Mouse (Mus musculus) heart, embryonic 12.5 days (tissue): Measurements from ENCODE around the gene Ablim1. TPM values are rescaled to one million over a fixed set of nuclear protein-coding genes. Genes with fewer than 3 reads are reported as not detected.

Experiments
- ATAC-seq: fragments of 200-750 bp; cut with Nextera tagmentation; 2 replicates; pipeline ENCODE4 v1.8.0; 2017; ENCODE audit warnings: moderate TSS enrichment, moderate library complexity; ENCODE audit not compliant: insufficient number of reproducible peaks, low FRiP score
- H3K27ac ChIP-seq: fragments of 300-500 bp; sonication (generic); 2 replicates; pipeline ENCODE4 v1.5.1; 2016; ENCODE audit warnings: mild to moderate bottlenecking, moderate library complexity; ENCODE audit not compliant: poor library complexity, severe bottlenecking
- H3K27me3 ChIP-seq: fragments of 300-500 bp; sonication (generic); replicated peaks from 2 replicates; pipeline ENCODE4 v1.6.1; 2016; ENCODE audit warnings: mild to moderate bottlenecking, moderate library complexity
- H3K36me3 ChIP-seq: fragments of 300-500 bp; sonication (generic); 2 replicates; pipeline ENCODE4 v1.6.1; 2016; ENCODE audit warnings: mild to moderate bottlenecking, moderate library complexity
- H3K4me1 ChIP-seq: fragments of 300-500 bp; sonication (generic); replicated peaks from 2 replicates; pipeline ENCODE4 v1.6.1; 2016; ENCODE audit warnings: mild to moderate bottlenecking
- H3K4me2 ChIP-seq: fragments of 300-500 bp; sonication (generic); 2 replicates; pipeline ENCODE4 v1.6.1; 2016; ENCODE audit warnings: mild to moderate bottlenecking, moderate library complexity
- H3K4me3 ChIP-seq: fragments of 300-500 bp; sonication (generic); 2 replicates; pipeline ENCODE4 v1.5.1; 2016; ENCODE audit warnings: mild to moderate bottlenecking
- H3K9ac ChIP-seq: fragments of 300-500 bp; sonication (generic); 2 replicates; pipeline ENCODE4 v1.6.1; 2016; ENCODE audit warnings: mild to moderate bottlenecking, moderate library complexity
- H3K9me3 ChIP-seq: fragments of 300-500 bp; sonication (generic); replicated peaks from 2 replicates; pipeline ENCODE4 v1.6.1; 2016; ENCODE audit warnings: mild to moderate bottlenecking, moderate library complexity
- WGBS: fragments of 180-500 bp; shearing (Covaris S2); methylation state at CpG from one replicate; pipeline ENCODE4 v1.1.7; 2016; 5-methylcytosine and 5-hydroxymethylcytosine counted together
- polyA plus RNA-seq: library from polyadenylated mRNA; unstranded; fragments of >200 nt; fragmentation: Nextera tagmentation; extraction: Ambion mirVana; gene quantifications from 2 replicates; pipeline ENCODE4 v1.2.1, GENCODE M21; 2016

The Ablim1 gene
- polyA plus RNA-seq, 1 experiment from 2014 or later, result 53.5 TPM

- peak overlapping the region; percentile 64; the same call in 1 of the 2 replicates for H3K27ac ChIP-seq
Observed at GRCm38 (mm10) chr19:57152357-57152756, 162.4 kb downstream of the Ablim1 start.

GRCm38 (mm10) chr19:57151504-57151903 is 163.2 kb downstream of the Ablim1 start:
- Histone ChIP-seq H3K9me3 (no peaks in the 10 kb centered on the region), H3K4me1 (peaks cover 64% of the 10 kb centered on the region), H3K36me3 (peaks cover 15% of the 10 kb centered on the region), H3K4me2 (no peak overlapping the region), H3K9ac (no peak overlapping the region), H3K4me3 (no peak overlapping the region), H3K27ac (no peak overlapping the region), H3K27me3 (no peaks in the 10 kb centered on the region)
- ATAC-seq, result no peak
- WGBS, result 82% methylated on average over 9 of the region's 9 CpGs

More at GRCm38 (mm10) chr19:57152357-57152756, 162.4 kb downstream of the Ablim1 start:
- H3K27me3 ChIP-seq, result no peaks in the 10 kb centered on the region
- H3K36me3 ChIP-seq, result peaks cover 15% of the 10 kb centered on the region
- 57% methylated on average over 9 of the region's 9 CpGs for WGBS
- no peak overlapping the region for H3K4me2 ChIP-seq
- no peaks in the 10 kb centered on the region for H3K9me3 ChIP-seq
- H3K4me1 ChIP-seq, result peaks cover 58% of the 10 kb centered on the region
- no peak overlapping the region for H3K9ac ChIP-seq
- no peak overlapping the region for H3K4me3 ChIP-seq
- ATAC-seq, result no peak

GRCm38 (mm10) chr19:57150275-57150674 is 164.4 kb downstream of the Ablim1 start:
- no peaks in the 10 kb centered on the region for H3K27me3 ChIP-seq
- ATAC-seq, result no peak
- no peak overlapping the region for H3K4me2 ChIP-seq
- H3K4me1 ChIP-seq, result peaks cover 57% of the 10 kb centered on the region
- no peak overlapping the region for H3K9ac ChIP-seq
- 33% methylated on average over 1 of the region's 1 CpGs for WGBS
- H3K36me3 ChIP-seq, result peaks cover 23% of the 10 kb centered on the region
- H3K9me3 ChIP-seq, result no peaks in the 10 kb centered on the region
- H3K27ac ChIP-seq, result no peak overlapping the region
- no peak overlapping the region for H3K4me3 ChIP-seq

GRCm38 (mm10) chr19:57147746-57148145 is 167.0 kb downstream of the Ablim1 start:
- Histone ChIP-seq H3K9me3 (no peaks in the 10 kb centered on the region), H3K27ac (peak overlapping the region; percentile 82), H3K4me1 (peaks cover 41% of the 10 kb centered on the region), H3K36me3 (peaks cover 24% of the 10 kb centered on the region), H3K27me3 (no peaks in the 10 kb centered on the region), H3K9ac (peak overlapping the region; percentile 37; the same call in 1 of the 2 replicates), H3K4me3 (no peak overlapping the region), H3K4me2 (peak overlapping the region; percentile 32; the same call in 1 of the 2 replicates)
- 16% methylated on average over 6 of the region's 6 CpGs for WGBS
- no peak for ATAC-seq

- Histone ChIP-seq H3K4me3 (no peak overlapping the region), H3K9me3 (no peaks in the 10 kb centered on the region), H3K4me2 (peak overlapping the region; percentile 32), H3K4me1 (peaks cover 36% of the 10 kb centered on the region), H3K27ac (peak overlapping the region; percentile 82), H3K36me3 (peaks cover 24% of the 10 kb centered on the region), H3K27me3 (no peaks in the 10 kb centered on the region), H3K9ac (no peak overlapping the region)
- ATAC-seq, result peak; percentile 51; the same call in 1 of the 2 replicates
- WGBS, result 19% methylated on average over 6 of the region's 6 CpGs
Observed at GRCm38 (mm10) chr19:57146936-57147335, 167.8 kb downstream of the Ablim1 start.

- Histone ChIP-seq H3K4me2 (no peak overlapping the region), H3K4me3 (no peak overlapping the region), H3K27ac (peak overlapping the region; percentile 43; the same call in 1 of the 2 replicates), H3K27me3 (no peaks in the 10 kb centered on the region), H3K36me3 (peaks cover 12% of the 10 kb centered on the region; the same call in 1 of the 2 replicates), H3K9ac (no peak overlapping the region), H3K4me1 (peaks cover 42% of the 10 kb centered on the region), H3K9me3 (no peaks in the 10 kb centered on the region)
- WGBS, result 61% methylated on average over 3 of the region's 3 CpGs
- no peak for ATAC-seq
Observed at GRCm38 (mm10) chr19:57143646-57144045, 171.1 kb downstream of the Ablim1 start.

GRCm38 (mm10) chr19:57141756-57142461 is 172.8 kb downstream of the Ablim1 start:
- peaks cover 35% of the 10 kb centered on the region for H3K4me1 ChIP-seq
- WGBS, result 70% methylated on average over 10 of the region's 10 CpGs
- H3K27ac ChIP-seq, result no peak overlapping the region

GRCm38 (mm10) chr19:57140874-57141273 is 173.8 kb downstream of the Ablim1 start:
- 79% methylated on average over 1 of the region's 1 CpGs for WGBS
- no peak overlapping the region for H3K27ac ChIP-seq

More at GRCm38 (mm10) chr19:57141756-57142461, 172.8 kb downstream of the Ablim1 start:
- H3K4me2 ChIP-seq, result no peak overlapping the region
- no peaks in the 10 kb centered on the region for H3K9me3 ChIP-seq
- ATAC-seq, result no peak
- H3K4me3 ChIP-seq, result no peak overlapping the region
- H3K36me3 ChIP-seq, result peaks cover 12% of the 10 kb centered on the region; the same call in 1 of the 2 replicates
- H3K27me3 ChIP-seq, result no peaks in the 10 kb centered on the region
- H3K9ac ChIP-seq, result no peak overlapping the region

GRCm38 (mm10) chr19:57140071-57140470 is 174.6 kb downstream of the Ablim1 start:
- Histone ChIP-seq H3K4me1 (peaks cover 26% of the 10 kb centered on the region), H3K27me3 (no peaks in the 10 kb centered on the region), H3K27ac (no peak overlapping the region), H3K4me2 (no peak overlapping the region), H3K36me3 (peaks cover 4% of the 10 kb centered on the region; the same call in 1 of the 2 replicates), H3K9me3 (no peaks in the 10 kb centered on the region), H3K4me3 (no peak overlapping the region), H3K9ac (no peak overlapping the region)
- ATAC-seq, result no peak
- 79% methylated on average over 7 of the region's 7 CpGs for WGBS

More at GRCm38 (mm10) chr19:57140874-57141273, 173.8 kb downstream of the Ablim1 start:
- H3K4me1 ChIP-seq, result peaks cover 25% of the 10 kb centered on the region
- H3K4me3 ChIP-seq, result no peak overlapping the region
- peaks cover 9% of the 10 kb centered on the region; the same call in 1 of the 2 replicates for H3K36me3 ChIP-seq
- no peaks in the 10 kb centered on the region for H3K27me3 ChIP-seq
- H3K9me3 ChIP-seq, result no peaks in the 10 kb centered on the region
- ATAC-seq, result no peak
- no peak overlapping the region for H3K9ac ChIP-seq
- no peak overlapping the region for H3K4me2 ChIP-seq

GRCm38 (mm10) chr19:57138909-57139617 is 175.7 kb downstream of the Ablim1 start:
- Histone ChIP-seq H3K4me2 (no peak overlapping the region), H3K9ac (no peak overlapping the region), H3K4me3 (no peak overlapping the region), H3K27me3 (no peaks in the 10 kb centered on the region), H3K36me3 (no peaks in the 10 kb centered on the region), H3K4me1 (peaks cover 29% of the 10 kb centered on the region), H3K27ac (no peak overlapping the region), H3K9me3 (no peaks in the 10 kb centered on the region)
- ATAC-seq, result no peak
- 63% methylated on average over 13 of the region's 13 CpGs for WGBS

GRCm38 (mm10) chr19:57138469-57138868 is 176.2 kb downstream of the Ablim1 start:
- Histone ChIP-seq H3K4me3 (no peak overlapping the region), H3K9me3 (no peaks in the 10 kb centered on the region), H3K9ac (no peak overlapping the region), H3K4me2 (no peak overlapping the region), H3K36me3 (no peaks in the 10 kb centered on the region), H3K27ac (no peak overlapping the region), H3K4me1 (peaks cover 23% of the 10 kb centered on the region), H3K27me3 (no peaks in the 10 kb centered on the region)
- peak; percentile 17; the same call in 1 of the 2 replicates for ATAC-seq
- 58% methylated on average over 6 of the region's 6 CpGs for WGBS
